Mouse (Mus musculus): ENCODE results near the gene Nrm.

Gene Nrm

GRCm38 (mm10) chr17:35866911-35867890 is 6.1 kb downstream of the Nrm start:
- DNase-seq (ENCODE audit: low read depth, low spot score), result no peak

- no peak for DNase-seq (ENCODE audit: low read depth, low spot score)
These were observed 7.2 kb downstream of the Nrm start for GRCm38 (mm10) chr17:35868165-35868820.

- no peak for DNase-seq (ENCODE audit: low read depth, low spot score)
These were observed 7.8 kb downstream of the Nrm start for GRCm38 (mm10) chr17:35868961-35869345.

- no peak for DNase-seq (ENCODE audit: low read depth, low spot score)
These were observed 8.4 kb downstream of the Nrm start for GRCm38 (mm10) chr17:35869346-35870067.

GRCm38 (mm10) chr17:35870151-35870883 is 9.2 kb downstream of the Nrm start:
- DNase-seq (ENCODE audit: low read depth, low spot score), result no peak

GRCm38 (mm10) chr17:35870884-35871696 is 10.0 kb downstream of the Nrm start:
- no peak for DNase-seq (ENCODE audit: low read depth, low spot score)

GRCm38 (mm10) chr17:35873774-35874519 is 12.8 kb downstream of the Nrm start:
- DNase-seq (ENCODE audit: low read depth, low spot score), result peak; percentile 73

GRCm38 (mm10) chr17:35874721-35875120 is 13.6 kb downstream of the Nrm start:
- no peak for DNase-seq (ENCODE audit: low read depth, low spot score)

- DNase-seq (ENCODE audit: low read depth, low spot score), result peak; percentile 91
These were observed 18.3 kb downstream of the Nrm start, which contains the start of gene Dhx16 for GRCm38 (mm10) chr17:35879245-35880057. Gene Dhx16 (plus strand): TSS chr17:35879819.

GRCm38 (mm10) chr17:35882924-35883323 is 21.8 kb downstream of the Nrm start:
- no peak for DNase-seq (ENCODE audit: low read depth, low spot score)

- DNase-seq (ENCODE audit: low read depth, low spot score), result no peak
These were observed 22.7 kb downstream of the Nrm start for GRCm38 (mm10) chr17:35883777-35884176.

GRCm38 (mm10) chr17:35887725-35888124 is 26.6 kb downstream of the Nrm start:
- DNase-seq (ENCODE audit: low read depth, low spot score), result no peak

- peak; percentile 86 for DNase-seq (ENCODE audit: low read depth, low spot score)
These were observed 35.9 kb downstream of the Nrm start, which contains the start of gene 2310061I04Rik for GRCm38 (mm10) chr17:35896781-35897643. Gene 2310061I04Rik (minus strand): TSS chr17:35897431.

- DNase-seq (ENCODE audit: low read depth, low spot score), result no peak
These were observed 36.8 kb downstream of the Nrm start for GRCm38 (mm10) chr17:35897644-35898573.

- DNase-seq (ENCODE audit: low read depth, low spot score), result no peak
These were observed 39.5 kb downstream of the Nrm start for GRCm38 (mm10) chr17:35900636-35901035.

GRCm38 (mm10) chr17:35903343-35903991 is 42.3 kb downstream of the Nrm start:
- DNase-seq (ENCODE audit: low read depth, low spot score), result no peak
